In genomic region chr9:58283431-58283830, GRCm38 (mm10) we compare ENCODE assay signal across 18 mouse cellular contexts. TPM values are rescaled to one million over a fixed set of nuclear protein-coding genes. Genes with fewer than 3 reads are reported as not detected.
DNase-seq lines count a peak whose midpoint lies in the region; ATAC-seq lines count a peak whose summit lies in the region.
"Had no signal": no experiment of that assay in that cellular context is flagged by ENCODE, and none has a peak within 500 bp of the region (broad histone marks: within the 10 kb centered on the region; RNA-seq: fewer than 3 reads in every experiment).

No protein-coding gene starts in this region.

- H3K27me3 ChIP-seq in heart, embryonic 12.5 days (replicated peaks) = no peaks in the 10 kb centered on the region
- no peaks in the 10 kb centered on the region for H3K27me3 ChIP-seq in limb, embryonic 12.5 days
- H3K27me3 ChIP-seq in limb, embryonic 10.5 days (ENCODE audit: low read depth, poor library complexity, severe bottlenecking) = no peaks in the 10 kb centered on the region
- H3K27me3 ChIP-seq: hindbrain, embryonic 15.5 days; stomach, embryonic 15.5 days had no signal

- H3K4me1 ChIP-seq in heart, embryonic 12.5 days (replicated peaks) = peaks cover 23% of the 10 kb centered on the region
- no peaks in the 10 kb centered on the region; the same call in 1 of the 2 replicates for H3K4me1 ChIP-seq in limb, embryonic 12.5 days (replicated peaks)
- H3K4me1 ChIP-seq in limb, embryonic 10.5 days = peaks cover 9% of the 10 kb centered on the region; the same call in 1 of the 2 replicates

- H3K9ac ChIP-seq in heart, embryonic 12.5 days = no peak overlapping the region
- no peak overlapping the region for H3K9ac ChIP-seq in limb, embryonic 12.5 days (replicated peaks)
- H3K9ac ChIP-seq: hindbrain, embryonic 15.5 days; stomach, embryonic 15.5 days had no signal

- peak overlapping the region; percentile 9; the same call in 1 of the 2 replicates for H3K27ac ChIP-seq in heart, embryonic 12.5 days (ENCODE audit: poor library complexity, severe bottlenecking)
- peak overlapping the region; percentile 45; the same call in 1 of the 2 replicates for H3K27ac ChIP-seq in limb, embryonic 12.5 days
- H3K27ac ChIP-seq in limb, embryonic 10.5 days = no peak overlapping the region
- H3K27ac ChIP-seq: hindbrain, embryonic 15.5 days; stomach, embryonic 15.5 days had no signal

- DNase-seq in heart, adult 8-10 months (ENCODE audit: low spot score) = no peak
- no peak for DNase-seq in limb, embryonic 10.5 days (ENCODE audit: low spot score)
- peak; percentile 43 for DNase-seq in NIH3T3 (ENCODE audit: low read depth)
- peak; percentile 88 for DNase-seq in fibroblast of lung, adult 2 months (ENCODE audit: low read depth)
- DNase-seq in adrenal gland, adult 18-20 months (ENCODE audit: low spot score in 2 of 2) = no peak
- DNase-seq: cerebellum, postnatal 36 days; gastrocnemius, postnatal 14 days; heart, postnatal 10 days; kidney, postnatal 25 days; lung, adult 18-20 months; right cerebral cortex, postnatal 14 days; thymus, adult 2 months had no signal

- no peak for ATAC-seq in heart, embryonic 12.5 days (ENCODE audit: insufficient number of reproducible peaks, low FRiP score)
- ATAC-seq in limb, embryonic 12.5 days (ENCODE audit: insufficient number of reproducible peaks, insufficient read depth, low FRiP score, low TSS enrichment, low read depth) = no peak
- ATAC-seq: intestine, postnatal 0 days had no signal

- no peak overlapping the region for H3K4me3 ChIP-seq in heart, embryonic 12.5 days
- H3K4me3 ChIP-seq in limb, embryonic 12.5 days (replicated peaks) = no peak overlapping the region
- no peak overlapping the region for H3K4me3 ChIP-seq in limb, embryonic 10.5 days
- H3K4me3 ChIP-seq: hindbrain, embryonic 15.5 days; stomach, embryonic 15.5 days had no signal

- peaks cover 9% of the 10 kb centered on the region for H3K36me3 ChIP-seq in heart, embryonic 12.5 days
- peaks cover 9% of the 10 kb centered on the region; the same call in 1 of the 2 replicates for H3K36me3 ChIP-seq in limb, embryonic 12.5 days
- H3K36me3 ChIP-seq in limb, embryonic 10.5 days = no peaks in the 10 kb centered on the region
- H3K36me3 ChIP-seq: hindbrain, embryonic 15.5 days; stomach, embryonic 15.5 days had no signal

- H3K9me3 ChIP-seq in heart, embryonic 12.5 days (replicated peaks) = no peaks in the 10 kb centered on the region
- H3K9me3 ChIP-seq in limb, embryonic 12.5 days = no peaks in the 10 kb centered on the region
- no peaks in the 10 kb centered on the region for H3K9me3 ChIP-seq in limb, embryonic 10.5 days (replicated peaks)
- H3K9me3 ChIP-seq: hindbrain, embryonic 15.5 days; stomach, embryonic 15.5 days had no signal

- no peak overlapping the region for H3K4me2 ChIP-seq in heart, embryonic 12.5 days
- H3K4me2 ChIP-seq in limb, embryonic 12.5 days = no peak overlapping the region
- H3K4me2 ChIP-seq: hindbrain, embryonic 15.5 days; midbrain, embryonic 11.5 days; stomach, embryonic 15.5 days had no signal

- WGBS in heart, embryonic 12.5 days = 67% methylated on average over 7 of the region's 7 CpGs
- WGBS in limb, embryonic 12.5 days = 58% methylated on average over 7 of the region's 7 CpGs
- 84% methylated on average over 7 of the region's 7 CpGs for WGBS in limb, embryonic 10.5 days

RNA-seq across cellular contexts. Expression of gene Loxl1, which starts 29.6 kb away (rescaled TPM):
- 57.4 and 62.4 TPM in 2 replicates for polyA plus RNA-seq in heart, embryonic 12.5 days (2016; fragmentation: Nextera tagmentation; extraction: Ambion mirVana)
- total RNA-seq in heart, adult 8-10 months (2022) = 10 to 100 TPM; 14.3 to 19.3 (median 16.6) TPM
- 30.1 and 34.7 TPM in 2 replicates for polyA plus RNA-seq in limb, embryonic 12.5 days (2016; fragmentation: Nextera tagmentation; extraction: Ambion mirVana)
- polyA plus RNA-seq in limb, embryonic 10.5 days (2016; fragmentation: Nextera tagmentation; extraction: Ambion mirVana) = 6.0 and 12.9 TPM in 2 replicates
- 10 to 100 TPM; 19.9 to 28.1 TPM for total RNA-seq in adrenal gland, adult 18-20 months (2021)

RNA-seq across cellular contexts. Expression of gene Stoml1, which starts 30.5 kb away (rescaled TPM):
- 24.0 and 24.7 TPM in 2 replicates for polyA plus RNA-seq in heart, embryonic 12.5 days (2016; fragmentation: Nextera tagmentation; extraction: Ambion mirVana)
- 10 to 100 TPM in 3 of 4 experiments, 1 to 10 TPM in 1; 9.5 to 13.4 (median 11.7) TPM for total RNA-seq in heart, adult 8-10 months (2022)
- polyA plus RNA-seq in limb, embryonic 12.5 days (2016; fragmentation: Nextera tagmentation; extraction: Ambion mirVana) = 33.6 and 35.3 TPM in 2 replicates
- 21.8 and 26.1 TPM in 2 replicates for polyA plus RNA-seq in limb, embryonic 10.5 days (2016; fragmentation: Nextera tagmentation; extraction: Ambion mirVana)
- 10 to 100 TPM; 13.3 to 15.0 TPM for total RNA-seq in adrenal gland, adult 18-20 months (2021)

RNA-seq across cellular contexts. Expression of gene Pml, which starts 33.8 kb away (rescaled TPM):
- polyA plus RNA-seq in heart, embryonic 12.5 days (2016; fragmentation: Nextera tagmentation; extraction: Ambion mirVana) = 15.2 and 15.5 TPM in 2 replicates
- total RNA-seq in heart, adult 8-10 months (2022) = 1 to 10 TPM; 7.0 to 9.1 (median 8.0) TPM
- polyA plus RNA-seq in limb, embryonic 12.5 days (2016; fragmentation: Nextera tagmentation; extraction: Ambion mirVana) = 16.1 and 18.4 TPM in 2 replicates
- 20.5 and 21.0 TPM in 2 replicates for polyA plus RNA-seq in limb, embryonic 10.5 days (2016; fragmentation: Nextera tagmentation; extraction: Ambion mirVana)
- 10 to 100 TPM; 16.1 to 17.9 TPM for total RNA-seq in adrenal gland, adult 18-20 months (2021)

Comparison
In these comparisons a context has a peak if more than half of its experiments do, and no peak if none do; other contexts are left out.
1. DNase-seq: peak in NIH3T3 (single experiment) and fibroblast of lung, adult 2 months (single experiment); none in heart, adult 8-10 months (single experiment), limb, embryonic 10.5 days (single experiment) and adrenal gland, adult 18-20 months (0 of 2).